Mouse (Mus musculus): ENCODE measurements around the gene Ubxn2a. TPM values are rescaled to one million over a fixed set of nuclear protein-coding genes. Genes with fewer than 3 reads are reported as not detected.
A peak's percentile ranks its signal among the peaks of the same experiment; 100 is the strongest.

The Ubxn2a gene
- polyA plus RNA-seq, 1 experiment from 2014 or later: 37.6 TPM

DNA sequence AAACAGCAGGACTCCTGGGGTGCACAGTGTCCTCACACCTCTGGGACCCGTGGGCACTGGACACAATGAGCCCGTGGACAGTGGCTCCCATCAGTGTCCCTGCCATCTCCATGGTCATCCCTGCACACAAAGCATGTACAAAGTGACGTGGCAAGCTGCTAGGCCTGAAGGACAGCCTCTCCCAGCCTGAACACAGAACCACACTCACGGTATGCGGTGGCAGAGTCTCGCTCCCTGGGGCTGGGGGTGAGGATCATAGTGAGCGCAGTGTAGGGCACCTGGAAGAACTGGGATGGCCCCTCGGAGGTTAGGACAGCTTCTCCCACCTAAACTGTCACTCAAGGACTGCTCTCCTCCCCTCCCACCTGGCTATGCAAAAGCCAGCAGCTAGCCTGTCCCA, 38.6 kb downstream of the Ubxn2a start:
- Histone ChIP-seq H3K36me3 (ENCODE audit: control insufficient read depth, insufficient read depth, low read length) (no peaks in the 10 kb centered on the region), H3K27me3 (ENCODE audit: control insufficient read depth, insufficient read depth, low read length) (no peaks in the 10 kb centered on the region), H3K9ac (ENCODE audit: low read length) (no peak overlapping the region), H3K9me3 (ENCODE audit: control insufficient read depth, low read length) (no peaks in the 10 kb centered on the region), H3K4me2 (replicated peaks; ENCODE audit: low read depth) (no peak overlapping the region), H3K4me3 (ENCODE audit: low read depth, low read length) (no peak overlapping the region), H3K4me1 (replicated peaks; ENCODE audit: control insufficient read depth, insufficient read depth) (no peaks in the 10 kb centered on the region), H3K27ac (replicated peaks) (no peak overlapping the region)
- DNase-seq (ENCODE audit: low spot score) (no peak), ATAC-seq (ENCODE audit: low FRiP score, low TSS enrichment) (no peak)
- 81% methylated on average over 8 of the region's 8 CpGs for WGBS
- TF ChIP-seq EP300 (optimal IDR thresholded peaks at IDR 0.05) (no peak), CTCF (IDR thresholded peaks at IDR 0.05; ENCODE audit: low read depth) (no peak)

DNA sequence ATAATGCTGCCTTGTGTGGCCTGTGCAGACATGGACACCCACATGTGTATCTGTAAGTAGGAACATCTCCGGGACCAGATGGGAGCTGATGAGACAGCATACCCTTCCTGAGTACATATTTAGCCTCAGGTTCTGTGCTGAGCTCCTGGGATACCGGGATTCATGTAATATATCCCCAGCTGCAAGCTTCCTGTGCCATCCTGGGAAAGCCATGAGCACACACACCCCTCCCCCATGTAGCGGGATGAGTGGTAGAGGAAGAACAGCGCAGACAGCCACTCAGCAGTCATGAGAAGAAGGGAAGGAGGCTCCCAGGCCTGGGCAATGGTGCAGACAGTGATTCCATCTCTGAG, 43.2 kb downstream of the Ubxn2a start:
- no peak overlapping the region for H3K4me3 ChIP-seq (ENCODE audit: low read depth, low read length)
- no peak for TF ChIP-seq CTCF (IDR thresholded peaks at IDR 0.05; ENCODE audit: low read depth)
- TF ChIP-seq EP300 (optimal IDR thresholded peaks at IDR 0.05): no peak
- no peak overlapping the region for H3K4me2 ChIP-seq (replicated peaks; ENCODE audit: low read depth)
- no peaks in the 10 kb centered on the region for H3K36me3 ChIP-seq (ENCODE audit: control insufficient read depth, insufficient read depth, low read length)
- no peak overlapping the region for H3K9ac ChIP-seq (ENCODE audit: low read length)
- ATAC-seq (ENCODE audit: low FRiP score, low TSS enrichment): no peak
- WGBS: 63% methylated on average over 4 of the region's 4 CpGs
- no peak for DNase-seq (ENCODE audit: low spot score)
- no peaks in the 10 kb centered on the region for H3K4me1 ChIP-seq (replicated peaks; ENCODE audit: control insufficient read depth, insufficient read depth)
- no peaks in the 10 kb centered on the region for H3K9me3 ChIP-seq (ENCODE audit: control insufficient read depth, low read length)
- H3K27me3 ChIP-seq (ENCODE audit: control insufficient read depth, insufficient read depth, low read length): no peaks in the 10 kb centered on the region
- H3K27ac ChIP-seq (replicated peaks): no peak overlapping the region

DNA sequence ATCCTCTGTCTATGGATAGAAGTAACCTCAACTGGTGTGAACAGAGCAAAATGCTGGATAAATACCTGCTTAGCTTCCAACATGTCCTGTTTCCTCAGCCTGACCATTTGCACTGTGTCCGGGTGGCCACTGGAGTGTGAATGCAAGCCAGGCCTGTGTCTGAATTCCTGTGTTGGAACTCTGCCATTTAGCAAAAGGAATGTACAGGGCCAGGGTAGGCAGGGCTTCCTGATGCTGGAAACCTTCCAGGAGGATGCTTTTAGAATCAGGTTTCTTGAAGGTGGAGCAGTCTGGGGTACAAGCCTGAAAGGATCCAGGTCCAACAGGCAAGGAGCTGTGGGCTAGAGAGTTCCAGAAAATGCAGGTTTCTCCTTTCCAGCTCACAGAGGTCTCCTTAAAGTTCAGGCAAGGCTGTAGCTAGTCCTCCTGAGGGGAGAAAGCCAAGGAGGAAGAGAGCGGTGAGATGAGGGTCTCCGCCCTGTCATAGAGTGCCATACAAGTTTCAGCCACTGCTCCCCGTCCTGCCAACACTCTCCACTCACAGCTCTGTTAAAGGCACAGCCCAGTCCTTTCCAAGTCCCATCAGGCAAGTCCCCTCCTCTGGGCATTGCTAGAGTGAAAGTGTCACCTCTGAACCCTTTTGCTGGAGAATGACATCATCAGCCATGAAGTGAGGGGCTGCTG, 43.7 kb downstream of the Ubxn2a start:
- H3K36me3 ChIP-seq (ENCODE audit: control insufficient read depth, insufficient read depth, low read length): no peaks in the 10 kb centered on the region
- ATAC-seq (ENCODE audit: low FRiP score, low TSS enrichment) (no peak), DNase-seq (ENCODE audit: low spot score) (no peak)
- TF ChIP-seq CTCF (IDR thresholded peaks at IDR 0.05; ENCODE audit: low read depth): no peak
- TF ChIP-seq EP300 (optimal IDR thresholded peaks at IDR 0.05): no peak
- H3K4me3 ChIP-seq (ENCODE audit: low read depth, low read length): no peak overlapping the region
- H3K9ac ChIP-seq (ENCODE audit: low read length): no peak overlapping the region
- H3K4me1 ChIP-seq (replicated peaks; ENCODE audit: control insufficient read depth, insufficient read depth): no peaks in the 10 kb centered on the region
- WGBS: 53% methylated on average over 4 of the region's 4 CpGs
- H3K4me2 ChIP-seq (replicated peaks; ENCODE audit: low read depth): no peak overlapping the region
- H3K27me3 ChIP-seq (ENCODE audit: control insufficient read depth, insufficient read depth, low read length): no peaks in the 10 kb centered on the region
- no peaks in the 10 kb centered on the region for H3K9me3 ChIP-seq (ENCODE audit: control insufficient read depth, low read length)
- no peak overlapping the region for H3K27ac ChIP-seq (replicated peaks)

DNA sequence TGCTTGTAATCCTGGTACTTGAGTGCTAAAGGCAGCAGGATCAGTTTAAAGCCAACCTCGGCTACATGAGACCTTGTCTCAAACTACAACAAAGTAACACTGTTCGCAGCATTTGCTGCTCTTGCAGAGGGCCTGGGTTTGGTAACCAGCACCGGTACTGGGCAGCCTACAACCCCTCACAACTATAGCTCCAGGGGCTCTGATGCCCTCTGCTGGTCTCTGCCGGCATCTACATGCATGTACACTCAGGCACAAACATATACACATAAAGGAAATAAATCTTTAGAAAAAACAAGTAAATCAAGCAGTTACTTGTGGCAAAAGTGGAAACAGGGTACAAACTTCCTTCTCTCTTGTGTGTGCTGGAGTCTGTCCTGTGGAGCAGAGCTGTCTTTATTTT, 44.8 kb downstream of the Ubxn2a start:
- DNase-seq (ENCODE audit: low spot score) (no peak), ATAC-seq (ENCODE audit: low FRiP score, low TSS enrichment) (no peak)
- Histone ChIP-seq H3K9ac (ENCODE audit: low read length) (no peak overlapping the region), H3K4me2 (replicated peaks; ENCODE audit: low read depth) (no peak overlapping the region), H3K36me3 (ENCODE audit: control insufficient read depth, insufficient read depth, low read length) (no peaks in the 10 kb centered on the region), H3K4me3 (ENCODE audit: low read depth, low read length) (no peak overlapping the region), H3K4me1 (replicated peaks; ENCODE audit: control insufficient read depth, insufficient read depth) (no peaks in the 10 kb centered on the region), H3K9me3 (ENCODE audit: control insufficient read depth, low read length) (no peaks in the 10 kb centered on the region), H3K27ac (replicated peaks) (no peak overlapping the region), H3K27me3 (ENCODE audit: control insufficient read depth, insufficient read depth, low read length) (no peaks in the 10 kb centered on the region)
- no peak for TF ChIP-seq EP300 (optimal IDR thresholded peaks at IDR 0.05)
- TF ChIP-seq CTCF (IDR thresholded peaks at IDR 0.05; ENCODE audit: low read depth): peak; percentile 45
- 90% methylated on average over 4 of the region's 4 CpGs for WGBS

DNA sequence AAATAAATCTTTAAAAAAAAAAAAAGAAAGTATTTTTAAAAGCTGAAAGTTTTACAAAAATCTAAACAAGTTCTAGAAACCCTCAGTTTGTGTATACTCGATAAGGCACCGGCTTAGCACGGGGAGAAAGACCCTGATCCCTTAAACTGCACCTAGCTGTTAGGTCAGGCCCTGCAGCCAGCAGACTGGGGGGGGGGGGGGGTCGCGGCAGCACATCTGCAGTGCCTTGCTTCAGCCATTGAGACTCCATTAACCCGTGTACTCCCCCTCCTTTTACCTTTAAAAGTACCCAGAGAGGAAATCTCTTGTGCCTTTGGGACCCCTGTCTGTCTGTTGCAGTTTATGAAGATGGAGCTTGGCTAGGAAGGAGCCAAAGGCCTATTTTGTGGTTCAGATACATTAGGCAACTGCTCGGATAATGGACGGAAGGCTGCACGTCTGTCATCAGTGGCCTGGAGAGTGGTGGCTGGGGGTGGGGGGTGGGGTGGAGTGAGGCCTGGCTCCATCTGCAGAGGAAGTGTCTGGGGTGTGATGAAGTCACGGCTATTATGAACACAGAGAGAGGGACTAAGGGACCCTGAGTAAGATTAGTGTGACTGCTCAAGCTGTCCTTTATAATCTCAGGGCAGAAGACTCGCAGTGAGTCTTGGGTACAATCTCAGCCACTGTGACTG, 48.1 kb downstream of the Ubxn2a start:
- TF ChIP-seq CTCF (IDR thresholded peaks at IDR 0.05; ENCODE audit: low read depth) (no peak), EP300 (optimal IDR thresholded peaks at IDR 0.05) (no peak)
- no peaks in the 10 kb centered on the region for H3K4me1 ChIP-seq (replicated peaks; ENCODE audit: control insufficient read depth, insufficient read depth)
- ATAC-seq (ENCODE audit: low FRiP score, low TSS enrichment): no peak
- no peak overlapping the region for H3K4me3 ChIP-seq (ENCODE audit: low read depth, low read length)
- H3K27ac ChIP-seq (replicated peaks): no peak overlapping the region
- H3K9me3 ChIP-seq (ENCODE audit: control insufficient read depth, low read length): no peaks in the 10 kb centered on the region
- no peaks in the 10 kb centered on the region for H3K27me3 ChIP-seq (ENCODE audit: control insufficient read depth, insufficient read depth, low read length)
- no peaks in the 10 kb centered on the region for H3K36me3 ChIP-seq (ENCODE audit: control insufficient read depth, insufficient read depth, low read length)
- no peak overlapping the region for H3K9ac ChIP-seq (ENCODE audit: low read length)
- WGBS: 40% methylated on average over 11 of the region's 11 CpGs
- H3K4me2 ChIP-seq (replicated peaks; ENCODE audit: low read depth): no peak overlapping the region
- no peak for DNase-seq (ENCODE audit: low spot score)

- Histone ChIP-seq H3K27me3 (ENCODE audit: control insufficient read depth, insufficient read depth, low read length) (no peaks in the 10 kb centered on the region), H3K4me3 (ENCODE audit: low read depth, low read length) (no peak overlapping the region), H3K36me3 (ENCODE audit: control insufficient read depth, insufficient read depth, low read length) (no peaks in the 10 kb centered on the region), H3K9ac (ENCODE audit: low read length) (no peak overlapping the region), H3K4me1 (replicated peaks; ENCODE audit: control insufficient read depth, insufficient read depth) (no peaks in the 10 kb centered on the region), H3K4me2 (replicated peaks; ENCODE audit: low read depth) (no peak overlapping the region), H3K27ac (replicated peaks) (no peak overlapping the region), H3K9me3 (ENCODE audit: control insufficient read depth, low read length) (no peaks in the 10 kb centered on the region)
- DNase-seq (ENCODE audit: low spot score): no peak
- WGBS: 91% methylated on average over 2 of the region's 2 CpGs
- ATAC-seq (ENCODE audit: low FRiP score, low TSS enrichment): no peak
- TF ChIP-seq EP300 (optimal IDR thresholded peaks at IDR 0.05) (no peak), CTCF (IDR thresholded peaks at IDR 0.05; ENCODE audit: low read depth) (peak; percentile 37)
Observed at GRCm38 (mm10) chr12:4856834-4857233, 50.7 kb downstream of the Ubxn2a start.
